14 mouse cellular contexts compared by ENCODE assay signal in the genomic region with DNA sequence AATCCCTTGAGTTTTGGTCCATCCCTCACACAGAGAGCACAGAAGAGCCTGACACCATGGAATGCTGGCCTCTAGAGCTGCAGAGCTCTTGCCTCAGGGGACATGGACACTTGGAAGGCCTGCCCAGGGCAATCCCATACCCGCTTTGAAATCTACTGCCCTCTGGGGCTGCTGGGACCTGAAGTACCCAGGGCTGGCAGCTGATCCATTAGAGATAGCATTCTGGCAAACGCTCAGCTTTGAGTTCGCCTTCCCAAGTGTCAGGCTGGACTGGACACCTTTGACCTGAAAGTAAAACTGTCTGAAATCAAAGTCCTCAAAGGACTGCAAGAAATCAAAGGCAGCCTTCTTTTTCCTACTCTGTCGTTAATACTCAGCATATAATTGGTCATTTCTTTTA. TPM values are rescaled to one million over a fixed set of nuclear protein-coding genes. Genes with fewer than 3 reads are reported as not detected.
A peak's percentile ranks its signal among the peaks of the same experiment; 100 is the strongest.
DNase-seq lines count a peak whose midpoint lies in the region; ATAC-seq and TF ChIP-seq lines count a peak whose summit lies in the region.
"Had no signal": no experiment of that assay in that cellular context is flagged by ENCODE, and none has a peak within 500 bp of the region (broad histone marks: within the 10 kb centered on the region; RNA-seq: fewer than 3 reads in every experiment).

No protein-coding gene starts in this region.

- H3K27me3 ChIP-seq in hindbrain, embryonic 12.5 days, result no peaks in the 10 kb centered on the region
- no peaks in the 10 kb centered on the region for H3K27me3 ChIP-seq in hindbrain, embryonic 11.5 days (ENCODE audit: control insufficient read depth, insufficient read depth, low read length)
- H3K27me3 ChIP-seq in midbrain, embryonic 15.5 days (replicated peaks), result no peaks in the 10 kb centered on the region
- H3K27me3 ChIP-seq in midbrain, embryonic 16.5 days (ENCODE audit: control insufficient read depth, insufficient read depth, low read depth, low read length), result no peaks in the 10 kb centered on the region
- H3K27me3 ChIP-seq in kidney, adult 2 months (replicated peaks; ENCODE audit: control insufficient read depth, insufficient read depth, low read length), result no peaks in the 10 kb centered on the region
- H3K27me3 ChIP-seq in limb, embryonic 14.5 days (ENCODE audit: control insufficient read depth, insufficient read depth, low read length), result no peaks in the 10 kb centered on the region
- H3K27me3 ChIP-seq: heart, embryonic 12.5 days had no signal

- H3K4me2 ChIP-seq in hindbrain, embryonic 12.5 days (replicated peaks), result no peak overlapping the region
- H3K4me2 ChIP-seq in hindbrain, embryonic 11.5 days (replicated peaks; ENCODE audit: low read depth, low read length), result no peak overlapping the region
- no peak overlapping the region for H3K4me2 ChIP-seq in midbrain, embryonic 15.5 days
- no peak overlapping the region for H3K4me2 ChIP-seq in midbrain, embryonic 16.5 days (ENCODE audit: low read length)
- H3K4me2 ChIP-seq in limb, embryonic 14.5 days (replicated peaks; ENCODE audit: low read depth, low read length, severe bottlenecking), result no peak overlapping the region
- H3K4me2 ChIP-seq: heart, embryonic 12.5 days had no signal

- no peaks in the 10 kb centered on the region for H3K4me1 ChIP-seq in hindbrain, embryonic 12.5 days
- H3K4me1 ChIP-seq in hindbrain, embryonic 11.5 days (replicated peaks; ENCODE audit: control insufficient read depth, insufficient read depth, low read length), result no peaks in the 10 kb centered on the region
- H3K4me1 ChIP-seq in midbrain, embryonic 15.5 days, result no peaks in the 10 kb centered on the region
- H3K4me1 ChIP-seq in midbrain, embryonic 16.5 days (ENCODE audit: control insufficient read depth, insufficient read depth, low read length), result no peaks in the 10 kb centered on the region
- H3K4me1 ChIP-seq in kidney, adult 2 months (ENCODE audit: control insufficient read depth, insufficient read depth, low read length), result no peaks in the 10 kb centered on the region
- H3K4me1 ChIP-seq in limb, embryonic 14.5 days (ENCODE audit: control insufficient read depth, insufficient read depth, low read length), result peaks cover 6% of the 10 kb centered on the region

- H3K4me3 ChIP-seq in hindbrain, embryonic 12.5 days, result no peak overlapping the region
- no peak overlapping the region for H3K4me3 ChIP-seq in hindbrain, embryonic 11.5 days (ENCODE audit: low read depth, low read length)
- H3K4me3 ChIP-seq in midbrain, embryonic 15.5 days, result no peak overlapping the region
- H3K4me3 ChIP-seq in midbrain, embryonic 16.5 days (ENCODE audit: low read depth, low read length), result no peak overlapping the region
- H3K4me3 ChIP-seq in kidney, adult 2 months (ENCODE audit: insufficient read depth, low read depth, low read length), result no peak overlapping the region
- H3K4me3 ChIP-seq in limb, embryonic 14.5 days (replicated peaks; ENCODE audit: low read length), result no peak overlapping the region
- H3K4me3 ChIP-seq: heart, embryonic 12.5 days had no signal

- H3K36me3 ChIP-seq in hindbrain, embryonic 12.5 days, result no peaks in the 10 kb centered on the region
- no peaks in the 10 kb centered on the region for H3K36me3 ChIP-seq in hindbrain, embryonic 11.5 days (ENCODE audit: control insufficient read depth, insufficient read depth, low read length)
- no peaks in the 10 kb centered on the region for H3K36me3 ChIP-seq in midbrain, embryonic 15.5 days (replicated peaks)
- no peaks in the 10 kb centered on the region for H3K36me3 ChIP-seq in midbrain, embryonic 16.5 days (ENCODE audit: control insufficient read depth, insufficient read depth, low read length)
- H3K36me3 ChIP-seq in kidney, adult 2 months (ENCODE audit: control insufficient read depth, insufficient read depth, low read length), result no peaks in the 10 kb centered on the region
- no peaks in the 10 kb centered on the region for H3K36me3 ChIP-seq in limb, embryonic 14.5 days (ENCODE audit: control insufficient read depth, insufficient read depth, low read length)
- H3K36me3 ChIP-seq: heart, embryonic 12.5 days had no signal

- WGBS in hindbrain, embryonic 12.5 days, result 62% methylated on average over 4 of the region's 4 CpGs
- WGBS in hindbrain, embryonic 11.5 days, result 71% methylated on average over 4 of the region's 4 CpGs
- WGBS in midbrain, embryonic 15.5 days, result 63% methylated on average over 4 of the region's 4 CpGs
- 55% methylated on average over 4 of the region's 4 CpGs for WGBS in midbrain, embryonic 16.5 days
- 35% methylated on average over 4 of the region's 4 CpGs for WGBS in kidney, adult 2 months
- 35% methylated on average over 4 of the region's 4 CpGs for WGBS in limb, embryonic 14.5 days

- DNase-seq in hindbrain, embryonic 11.5 days (ENCODE audit: low spot score), result no peak
- peak; percentile 66 for DNase-seq in kidney, adult 2 months
- peak; percentile 13 for DNase-seq in limb, embryonic 14.5 days (ENCODE audit: low spot score)
- DNase-seq in T-cell, adult 2 months (ENCODE audit: low spot score), result no peak
- DNase-seq: thymus, postnatal 4 days had no signal

- no peak for TF ChIP-seq POLR2A in kidney, adult 2 months (IDR thresholded peaks at IDR 0.05; ENCODE audit: low read depth, low read length)
- no peak for TF ChIP-seq POLR2A in limb, embryonic 14.5 days (IDR thresholded peaks at IDR 0.05; ENCODE audit: borderline replicate concordance, extremely low read depth, insufficient read depth, insufficient read length)

- no peak for TF ChIP-seq CTCF in kidney, adult 2 months (conservative IDR thresholded peaks at IDR 0.05; ENCODE audit: insufficient read depth, insufficient read length, low read depth, low read length)

- no peaks in the 10 kb centered on the region for H3K9me3 ChIP-seq in hindbrain, embryonic 12.5 days (replicated peaks)
- no peaks in the 10 kb centered on the region for H3K9me3 ChIP-seq in hindbrain, embryonic 11.5 days (ENCODE audit: control insufficient read depth, low read length)
- no peaks in the 10 kb centered on the region for H3K9me3 ChIP-seq in midbrain, embryonic 15.5 days
- H3K9me3 ChIP-seq in midbrain, embryonic 16.5 days (replicated peaks; ENCODE audit: control insufficient read depth, low read length, poor library complexity, severe bottlenecking), result no peaks in the 10 kb centered on the region
- no peaks in the 10 kb centered on the region for H3K9me3 ChIP-seq in limb, embryonic 14.5 days (ENCODE audit: control insufficient read depth, low read length)
- H3K9me3 ChIP-seq: heart, embryonic 12.5 days had no signal

- peak overlapping the region; percentile 60; the same call in 1 of the 2 replicates for H3K27ac ChIP-seq in hindbrain, embryonic 12.5 days
- H3K27ac ChIP-seq in hindbrain, embryonic 11.5 days (ENCODE audit: low read depth, low read length), result no peak overlapping the region
- H3K27ac ChIP-seq in midbrain, embryonic 15.5 days, result no peak overlapping the region
- H3K27ac ChIP-seq in midbrain, embryonic 16.5 days (ENCODE audit: low read length), result no peak overlapping the region
- no peak overlapping the region for H3K27ac ChIP-seq in kidney, adult 2 months (ENCODE audit: insufficient read depth, low read depth, low read length)
- H3K27ac ChIP-seq in limb, embryonic 14.5 days (replicated peaks; ENCODE audit: low read depth, low read length), result peak overlapping the region; percentile 85
- H3K27ac ChIP-seq: liver, embryonic 14.5 days had no signal

- no peak for ATAC-seq in hindbrain, embryonic 12.5 days (ENCODE audit: low FRiP score)
- ATAC-seq in hindbrain, embryonic 11.5 days (ENCODE audit: low FRiP score), result no peak
- peak; percentile 51; the same call in 1 of the 2 replicates for ATAC-seq in midbrain, embryonic 15.5 days (replicated peaks)
- ATAC-seq in midbrain, embryonic 16.5 days, result no peak
- ATAC-seq in limb, embryonic 14.5 days (ENCODE audit: low FRiP score, low read depth), result peak; percentile 18; the same call in 1 of the 2 replicates
- no peak for ATAC-seq in granulocyte monocyte progenitor cell, adult 5-6 weeks (replicated peaks; ENCODE audit: poor library complexity, severe bottlenecking)

- H3K9ac ChIP-seq in hindbrain, embryonic 12.5 days, result no peak overlapping the region
- no peak overlapping the region for H3K9ac ChIP-seq in hindbrain, embryonic 11.5 days (ENCODE audit: low read depth, low read length)
- no peak overlapping the region for H3K9ac ChIP-seq in midbrain, embryonic 15.5 days
- H3K9ac ChIP-seq in midbrain, embryonic 16.5 days (ENCODE audit: low read depth, low read length), result no peak overlapping the region
- H3K9ac ChIP-seq in limb, embryonic 14.5 days (ENCODE audit: low read depth, low read length, severe bottlenecking), result no peak overlapping the region
- H3K9ac ChIP-seq: heart, embryonic 12.5 days; liver, embryonic 14.5 days had no signal

RNA-seq across cellular contexts. Expression of gene Pkd1l1, which starts 15.0 kb away (rescaled TPM):
- 0.05 and 0.13 TPM in 2 replicates for polyA plus RNA-seq in hindbrain, embryonic 12.5 days (2016; fragmentation: Nextera tagmentation; extraction: Ambion mirVana)
- polyA plus RNA-seq in hindbrain, embryonic 11.5 days (2014; fragmentation: Nextera tagmentation; extraction: Ambion mirVana), result 0.07 TPM in 1 of 2 replicates, not detected in the other
- 0.27 and 0.28 TPM in 2 replicates for polyA plus RNA-seq in midbrain, embryonic 15.5 days (2015; fragmentation: Nextera tagmentation; extraction: Ambion mirVana)
- 0.20 and 0.22 TPM in 2 replicates for polyA plus RNA-seq in midbrain, embryonic 16.5 days (2015; fragmentation: Nextera tagmentation; extraction: Ambion mirVana)
- polyA plus RNA-seq in kidney, adult 2 months (2012; rRNA removed), result 0.29 and 0.39 TPM in 2 replicates
- 0.11 and 0.15 TPM in 2 replicates for polyA plus RNA-seq in limb, embryonic 14.5 days (2012; rRNA removed)
- polyA plus RNA-seq in limb, embryonic 14.5 days (2014; fragmentation: Nextera tagmentation; extraction: Ambion mirVana), result 0.04 and 0.10 TPM in 2 replicates
- 0.11 TPM in 1 of 2 replicates, not detected in the other for total RNA-seq in granulocyte monocyte progenitor cell, adult 5-6 weeks (2014; fragmentation: Nextera tagmentation)
- total RNA-seq in granulocyte monocyte progenitor cell, adult 5-6 weeks (2017), result not detected in 2 replicates
- total RNA-seq: gastrocnemius, adult 8-10 months; MEL had no signal
- polyA plus RNA-seq: forebrain, embryonic 11.5 days had no signal

RNA-seq across cellular contexts. Expression of gene Hus1, which starts 52.9 kb away (rescaled TPM):
- polyA plus RNA-seq in hindbrain, embryonic 12.5 days (2016; fragmentation: Nextera tagmentation; extraction: Ambion mirVana), result 15.3 and 16.4 TPM in 2 replicates
- polyA plus RNA-seq in hindbrain, embryonic 11.5 days (2014; fragmentation: Nextera tagmentation; extraction: Ambion mirVana), result 16.9 and 19.0 TPM in 2 replicates
- 7.9 and 9.2 TPM in 2 replicates for polyA plus RNA-seq in midbrain, embryonic 15.5 days (2015; fragmentation: Nextera tagmentation; extraction: Ambion mirVana)
- 10.3 and 11.1 TPM in 2 replicates for polyA plus RNA-seq in midbrain, embryonic 16.5 days (2015; fragmentation: Nextera tagmentation; extraction: Ambion mirVana)
- polyA plus RNA-seq in kidney, adult 2 months (2012; rRNA removed), result 14.1 and 15.6 TPM in 2 replicates
- 17.0 and 18.4 TPM in 2 replicates for polyA plus RNA-seq in limb, embryonic 14.5 days (2012; rRNA removed)
- 11.9 and 13.7 TPM in 2 replicates for polyA plus RNA-seq in limb, embryonic 14.5 days (2014; fragmentation: Nextera tagmentation; extraction: Ambion mirVana)
- total RNA-seq in granulocyte monocyte progenitor cell, adult 5-6 weeks (2014; fragmentation: Nextera tagmentation), result 19.7 and 29.7 TPM in 2 replicates
- total RNA-seq in granulocyte monocyte progenitor cell, adult 5-6 weeks (2017), result 15.9 and 28.6 TPM in 2 replicates

Comparison
In these comparisons a context has a peak if more than half of its experiments do, and no peak if none do; other contexts are left out.
1. ATAC-seq: peak in midbrain, embryonic 15.5 days (single experiment) and limb, embryonic 14.5 days (single experiment); none in hindbrain, embryonic 12.5 days (single experiment), hindbrain, embryonic 11.5 days (single experiment), midbrain, embryonic 16.5 days (single experiment) and granulocyte monocyte progenitor cell, adult 5-6 weeks (single experiment).
2. H3K27ac ChIP-seq: peak in hindbrain, embryonic 12.5 days (single experiment) and limb, embryonic 14.5 days (single experiment); none in hindbrain, embryonic 11.5 days (single experiment), midbrain, embryonic 15.5 days (single experiment), midbrain, embryonic 16.5 days (single experiment) and kidney, adult 2 months (single experiment).
3. DNase-seq: peak in kidney, adult 2 months (single experiment) and limb, embryonic 14.5 days (single experiment); none in hindbrain, embryonic 11.5 days (single experiment) and T-cell, adult 2 months (single experiment).